Mouse (Mus musculus): ENCODE results near the gene Znfx1. TPM values are rescaled to one million over a fixed set of nuclear protein-coding genes. Genes with fewer than 3 reads are reported as not detected.

The Znfx1 gene
- total RNA-seq, 1 experiment from 2014 or later, result 51.7 TPM

DNA sequence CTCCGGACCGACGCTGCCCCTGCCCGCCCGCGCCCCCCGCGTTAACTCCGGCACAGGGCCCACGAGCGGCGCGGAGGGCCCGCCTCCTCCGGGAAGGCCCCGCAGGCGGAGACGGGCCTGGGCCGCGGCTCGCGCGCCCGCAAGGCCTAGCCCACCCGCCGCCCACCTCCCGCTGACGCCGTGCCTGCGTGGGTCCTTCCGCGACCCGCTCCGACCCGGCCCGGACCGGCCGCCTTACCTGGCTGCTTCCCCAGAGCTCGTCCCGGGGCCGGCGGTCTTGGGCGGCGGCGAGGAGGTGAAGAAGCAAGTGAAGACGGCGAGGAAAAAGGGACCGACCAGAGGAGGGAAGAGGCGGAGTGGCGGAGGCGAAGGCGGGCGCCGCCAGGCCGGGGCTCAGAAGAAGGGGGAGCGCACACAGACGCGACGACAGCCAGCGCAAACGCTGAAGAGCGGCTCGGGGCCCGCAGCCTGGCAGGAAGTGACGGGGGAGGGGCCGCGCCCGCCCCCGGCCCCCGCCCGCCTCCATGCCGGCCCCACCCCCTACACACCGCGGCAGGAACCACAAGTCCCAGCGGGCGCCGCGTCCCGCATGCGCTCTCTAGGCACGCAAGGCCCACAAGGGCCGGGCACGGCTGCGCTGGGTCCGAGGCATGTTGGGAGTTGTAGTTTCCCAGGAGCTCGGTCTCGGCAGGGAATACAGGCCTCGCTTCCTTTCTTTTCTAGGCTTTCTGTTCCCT lies 66.9 kb downstream of the Znfx1 start, which contains the start of gene Stau1:
Gene Stau1, minus strand, starts transcription at position 504 of the 737 bp plus-strand sequence.
- peak; percentile 96 for DNase-seq

DNA sequence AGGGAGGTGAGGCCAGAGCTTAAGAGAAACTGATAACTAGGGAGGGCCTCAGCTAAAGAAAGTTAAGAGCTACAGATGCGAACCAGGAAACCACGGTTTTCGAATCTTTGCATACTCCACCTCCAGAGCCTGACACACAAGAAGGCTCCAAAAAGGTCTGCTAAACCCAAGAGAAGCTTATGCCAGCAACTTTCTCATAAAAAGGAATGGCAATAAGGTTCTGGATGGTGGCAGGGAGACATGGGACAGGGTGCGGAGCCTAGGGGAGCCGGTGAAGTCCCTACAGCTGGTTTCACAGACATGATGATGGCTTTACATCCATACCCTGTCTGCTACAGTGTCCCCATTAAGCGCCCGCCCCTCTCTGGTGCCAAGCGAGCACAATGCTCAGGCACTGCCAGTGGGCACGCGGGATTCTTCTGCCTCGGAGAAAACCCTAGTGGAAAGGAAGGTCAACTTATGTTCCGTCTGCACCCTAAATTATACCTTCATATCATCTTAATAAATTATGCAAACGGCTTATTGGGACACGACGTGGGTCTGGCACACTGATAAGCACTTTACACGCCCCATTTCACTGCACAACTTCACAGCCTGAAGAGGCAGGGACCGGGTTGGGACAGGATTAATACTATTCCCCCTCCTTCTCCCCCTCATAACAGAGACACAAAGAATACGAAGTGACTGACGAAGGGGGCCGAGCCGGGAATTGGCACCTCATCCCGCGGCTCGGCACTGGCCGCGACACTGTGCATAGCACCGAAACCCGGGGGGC lies 67.6 kb downstream of the Znfx1 start:
- peak; percentile 28 for DNase-seq

DNA sequence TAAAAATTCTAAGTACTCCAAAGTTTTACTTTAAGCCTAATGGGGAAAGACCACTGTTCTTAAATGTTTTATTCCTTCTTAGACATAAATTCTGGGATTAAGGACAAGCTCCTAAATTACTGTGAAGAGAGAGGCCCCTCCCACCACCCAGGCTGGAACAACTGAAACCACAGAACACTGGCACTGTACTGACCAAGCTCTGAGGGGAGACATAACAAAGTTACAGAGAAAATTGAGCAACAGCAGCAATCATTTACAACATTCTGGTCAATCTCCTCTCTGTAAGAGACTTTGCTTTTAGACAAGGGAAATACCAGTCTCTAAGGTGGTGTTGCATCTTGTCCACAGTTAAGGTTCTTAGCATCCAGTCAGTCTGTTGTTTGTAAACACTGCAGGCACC lies 70.9 kb downstream of the Znfx1 start:
- no peak for DNase-seq

DNA sequence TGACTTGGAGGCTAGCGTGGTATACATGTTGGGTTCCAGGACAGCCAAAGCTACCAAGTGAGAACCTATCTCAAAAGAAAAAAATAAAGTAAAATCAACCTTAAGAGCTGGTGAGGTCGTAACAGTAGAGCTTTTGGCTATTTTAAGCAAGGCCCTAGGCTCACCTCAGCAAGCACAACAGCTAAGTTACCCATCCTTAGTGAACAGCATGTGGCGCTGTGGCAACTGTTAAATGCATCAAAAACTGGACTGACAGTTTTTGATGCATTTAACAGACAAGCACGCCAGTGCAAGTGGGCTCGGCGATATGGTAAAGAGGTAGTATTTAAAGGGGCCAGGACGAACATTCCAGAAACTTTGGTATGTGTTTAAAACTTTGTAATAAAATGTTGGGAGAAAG lies 72.0 kb downstream of the Znfx1 start:
- DNase-seq, result no peak

Other genes starting within 250 kb of the Znfx1 start
- gene Cse1l, start 157.0 kb downstream of the Znfx1 start, total RNA-seq (2021), result 67.6 and 83.7 TPM in 2 replicates
- 88.6 and 93.2 TPM in 2 replicates for gene Stau1, start 66.7 kb downstream of the Znfx1 start, total RNA-seq (2021)
- gene Ddx27, start 47.8 kb downstream of the Znfx1 start, total RNA-seq (2021), result 33.6 and 35.8 TPM in 2 replicates
- gene Kcnb1, start 127.1 kb upstream of the Znfx1 start, total RNA-seq (2021), result 10.8 and 14.5 TPM in 2 replicates
- gene Ptgis, start 177.6 kb upstream of the Znfx1 start, total RNA-seq (2021), result 17.7 and 24.9 TPM in 2 replicates